Mouse (Mus musculus) lung, adult 18-20 months (tissue): ENCODE data around the gene Xpo6.

ENCODE experiments used
- DNase-seq, 2 experiments: peaks; one replicate each; pipeline ENCODE4 v3.0.0; 2022; ENCODE audit warnings: mixed read lengths in 2 of 2

Gene Xpo6

GRCm38 (mm10) chr7:126075058-126075457, 125.2 kb downstream of the Xpo6 start:
- no peak for DNase-seq

DNA sequence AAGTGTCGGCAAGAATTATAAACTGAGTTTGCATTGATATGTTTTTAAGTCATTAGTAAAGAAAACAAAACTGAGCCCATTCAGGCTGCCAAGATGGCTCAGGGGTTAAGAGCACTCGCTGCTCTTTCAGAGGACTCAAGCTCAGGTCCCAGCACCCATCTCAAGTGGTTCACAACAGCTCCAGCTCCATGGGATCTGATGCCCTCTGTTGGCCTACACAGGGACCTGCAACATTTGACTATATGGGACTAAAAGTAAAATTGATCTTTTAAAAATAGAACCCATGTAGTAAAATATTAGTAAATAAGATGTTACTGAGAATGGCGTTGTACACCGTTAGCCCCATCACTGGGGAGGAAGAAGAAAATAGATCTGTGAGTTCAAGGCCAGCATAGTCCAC, 130.0 kb downstream of the Xpo6 start:
- no peak for DNase-seq

DNA sequence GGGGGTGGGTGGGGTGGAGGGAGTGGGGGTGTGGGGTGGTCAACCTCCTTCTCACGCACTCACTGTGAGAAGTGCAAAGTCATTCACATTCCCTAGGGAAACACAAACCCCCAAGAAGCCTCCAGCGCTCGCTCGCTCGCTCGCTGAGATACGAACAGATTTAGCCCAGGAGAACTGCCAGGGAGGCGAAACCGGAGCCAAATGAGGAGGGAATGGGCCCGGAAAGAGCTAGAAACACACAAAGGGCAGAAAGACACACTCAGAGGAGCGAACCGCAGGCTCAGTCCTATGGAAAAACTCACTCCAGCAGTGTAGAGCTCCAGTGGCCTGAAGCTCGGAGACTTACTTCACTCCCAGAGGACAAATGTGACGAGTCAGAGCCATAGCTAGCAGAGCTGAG, 133.5 kb downstream of the Xpo6 start:
- DNase-seq: no peak

DNA sequence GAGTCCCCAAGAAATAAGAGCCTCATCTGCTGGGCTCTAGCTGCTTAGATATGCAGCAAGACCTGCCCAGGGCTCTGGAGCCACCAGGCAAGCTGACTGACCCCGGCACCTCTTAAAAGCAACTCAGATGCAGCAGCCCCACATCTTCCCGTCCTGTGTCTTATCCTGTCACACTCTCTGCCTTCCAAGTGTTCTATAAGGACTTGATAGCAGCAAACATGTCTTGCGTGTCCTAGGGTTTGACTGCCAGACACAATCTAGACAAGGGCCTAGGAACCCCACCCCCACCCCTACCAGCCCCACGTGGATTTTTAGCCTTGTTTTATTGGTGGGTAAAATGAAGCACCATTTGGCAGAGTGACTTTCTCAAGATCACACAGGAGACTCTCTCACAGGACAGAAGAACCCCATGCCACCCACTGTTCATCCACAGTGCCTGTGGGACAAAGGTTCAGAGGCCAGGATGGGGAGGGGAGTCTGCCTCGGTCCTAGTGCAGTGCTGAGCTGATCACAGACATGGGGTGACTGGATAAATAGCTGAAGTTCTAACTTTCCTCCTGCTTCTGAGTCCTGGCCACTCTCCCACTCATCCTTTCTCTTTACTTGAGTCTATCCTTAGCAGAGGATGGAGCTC, 134.9 kb downstream of the Xpo6 start:
- no peak for DNase-seq

GRCm38 (mm10) chr7:126062228-126062627, 138.1 kb downstream of the Xpo6 start:
- DNase-seq: no peak

DNA sequence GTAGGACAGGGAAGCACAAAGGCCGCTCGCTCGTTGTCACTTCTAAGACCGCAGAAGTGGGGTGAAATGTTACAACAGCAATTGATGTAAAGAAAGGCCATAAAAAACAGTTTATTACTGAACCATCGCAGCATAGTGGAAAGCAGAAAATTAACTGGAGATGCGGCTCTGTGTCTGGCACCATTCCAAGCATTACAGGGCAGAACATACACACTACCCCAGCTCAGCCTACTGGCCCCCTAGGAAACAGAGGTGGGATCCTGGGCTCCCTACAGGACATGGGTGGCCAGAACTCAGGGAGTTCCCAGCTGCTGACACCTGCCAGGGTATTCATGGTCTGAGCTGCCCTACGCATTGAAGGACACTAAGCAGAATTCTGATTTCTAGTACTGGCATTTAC, 141.4 kb downstream of the Xpo6 start:
- no peak for DNase-seq

- no peak for DNase-seq
These were observed 142.9 kb downstream of the Xpo6 start for GRCm38 (mm10) chr7:126057332-126057914.

- DNase-seq: no peak
These were observed 145.7 kb downstream of the Xpo6 start for GRCm38 (mm10) chr7:126054574-126054973.

GRCm38 (mm10) chr7:126053618-126054017, 146.7 kb downstream of the Xpo6 start:
- no peak for DNase-seq

DNA sequence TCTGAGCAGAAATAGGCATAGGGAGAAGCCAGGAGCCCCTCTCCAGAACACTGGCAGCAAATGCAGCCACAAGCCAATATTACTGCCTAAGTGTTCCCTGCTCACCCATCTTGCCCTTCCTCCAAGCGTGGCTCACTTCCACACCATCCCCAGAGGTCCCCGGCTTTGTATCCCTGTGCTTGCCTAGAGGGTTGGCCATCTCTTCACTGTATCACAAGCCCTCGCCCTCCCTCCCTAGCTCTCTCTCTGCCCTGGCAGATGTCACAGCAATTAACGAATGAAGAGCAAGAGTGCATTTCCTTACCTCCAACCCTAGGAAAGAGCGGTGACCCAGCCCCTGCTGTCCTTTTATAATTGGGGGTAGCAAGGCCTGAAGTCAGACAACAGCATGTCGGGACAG, 148.4 kb downstream of the Xpo6 start:
- no peak for DNase-seq
